Mouse (Mus musculus) intestine, embryonic 14.5 days (tissue): Measurements from ENCODE around the gene Plxna1. TPM values are rescaled to one million over a fixed set of nuclear protein-coding genes. Genes with fewer than 3 reads are reported as not detected.
A peak's percentile ranks its signal among the peaks of the same experiment; 100 is the strongest.

Experiments used
- ATAC-seq: fragments of 200-750 bp; cut with Nextera tagmentation; replicated peaks from 2 replicates; pipeline ENCODE4 v1.8.0; 2017; ENCODE audit warnings: low read depth, moderate number of reproducible peaks, moderate TSS enrichment, moderate library complexity; ENCODE audit not compliant: low FRiP score, low TSS enrichment
- DNase-seq: peaks from one replicate; pipeline ENCODE4 v3.0.0-alpha.2; 2018; ENCODE audit warnings: low spot score
- H3K27ac ChIP-seq: fragments of 300-500 bp; sonication (generic); 2 replicates; pipeline ENCODE4 v1.5.1; 2014; ENCODE audit warnings: low read depth, mild to moderate bottlenecking, control low read depth
- H3K27me3 ChIP-seq: fragments of 300-500 bp; sonication (generic); replicated peaks from 2 replicates; pipeline ENCODE4 v1.6.1; 2014; ENCODE audit warnings: low read length, control low read depth; ENCODE audit not compliant: control insufficient read depth, insufficient read depth
- H3K36me3 ChIP-seq: fragments of 300-500 bp; sonication (generic); 2 replicates; pipeline ENCODE4 v1.6.1; 2014; ENCODE audit warnings: low read length, control low read depth; ENCODE audit not compliant: control insufficient read depth, insufficient read depth
- H3K4me1 ChIP-seq: fragments of 300-500 bp; sonication (generic); replicated peaks from 2 replicates; pipeline ENCODE4 v1.6.1; 2014; ENCODE audit warnings: low read length, control low read depth, mixed read lengths; ENCODE audit not compliant: control insufficient read depth, insufficient read depth
- H3K4me2 ChIP-seq: fragments of 300-500 bp; sonication (generic); 2 replicates; pipeline ENCODE4 v1.6.1; 2014; ENCODE audit warnings: low read length
- H3K4me3 ChIP-seq: fragments of 300-500 bp; sonication (generic); 2 replicates; pipeline ENCODE4 v1.5.1; 2014; ENCODE audit warnings: low read depth, low read length, control low read depth, mixed read lengths
- H3K9ac ChIP-seq: fragments of 300-500 bp; sonication (generic); 2 replicates; pipeline ENCODE4 v1.6.1; 2014; ENCODE audit warnings: mild to moderate bottlenecking, low read length
- H3K9me3 ChIP-seq: fragments of 300-500 bp; sonication (generic); 2 replicates; pipeline ENCODE4 v1.6.1; 2016; ENCODE audit warnings: low read length, control low read depth; ENCODE audit not compliant: control insufficient read depth
- WGBS: fragments of 180-500 bp; shearing (Covaris S2); extraction: QIAGEN DNeasy Blood & Tissue Kit; methylation state at CpG from one replicate; pipeline ENCODE4 v1.1.7; 2014; 5-methylcytosine and 5-hydroxymethylcytosine counted together
- polyA plus RNA-seq: library from polyadenylated mRNA; unstranded; fragments of >200 nt; fragmentation: Nextera tagmentation; extraction: Ambion mirVana; gene quantifications from 2 replicates; pipeline ENCODE4 v1.2.1, GENCODE M21; 2014

The Plxna1 gene
- polyA plus RNA-seq, 1 experiment from 2014 or later: 20.6 TPM

- no peak for ATAC-seq
- no peak overlapping the region for H3K27ac ChIP-seq
- no peak for DNase-seq
- H3K4me2 ChIP-seq: no peak overlapping the region
- 72% methylated on average over 3 of the region's 3 CpGs for WGBS
- H3K27me3 ChIP-seq: no peaks in the 10 kb centered on the region
- no peak overlapping the region for H3K4me3 ChIP-seq
- no peak overlapping the region for H3K9ac ChIP-seq
- H3K4me1 ChIP-seq: no peaks in the 10 kb centered on the region
- no peaks in the 10 kb centered on the region for H3K36me3 ChIP-seq
- 0 out of 2 replicates have a peak, but pooled peaks cover 5% of the 10 kb centered on the region for H3K9me3 ChIP-seq
Observed at GRCm38 (mm10) chr6:89304375-89305058, 57.9 kb downstream of the Plxna1 start.

- no peaks in the 10 kb centered on the region for H3K36me3 ChIP-seq
- WGBS: 74% methylated on average over 9 of the region's 9 CpGs
- no peaks in the 10 kb centered on the region for H3K9me3 ChIP-seq
- no peaks in the 10 kb centered on the region for H3K4me1 ChIP-seq
- no peak overlapping the region for H3K4me2 ChIP-seq
- H3K9ac ChIP-seq: no peak overlapping the region
- no peaks in the 10 kb centered on the region for H3K27me3 ChIP-seq
- no peak overlapping the region for H3K4me3 ChIP-seq
- ATAC-seq (no peak), DNase-seq (no peak)
- no peak overlapping the region for H3K27ac ChIP-seq
Observed at GRCm38 (mm10) chr6:89299818-89300217, 62.6 kb downstream of the Plxna1 start.

- Histone ChIP-seq H3K27me3 (no peaks in the 10 kb centered on the region), H3K9ac (no peak overlapping the region), H3K4me1 (no peaks in the 10 kb centered on the region), H3K4me3 (no peak overlapping the region), H3K36me3 (no peaks in the 10 kb centered on the region), H3K9me3 (no peaks in the 10 kb centered on the region), H3K4me2 (no peak overlapping the region), H3K27ac (no peak overlapping the region)
- ATAC-seq: no peak
- WGBS: 74% methylated on average over 15 of the region's 15 CpGs
- DNase-seq: no peak
Observed at GRCm38 (mm10) chr6:89296909-89297695, 65.3 kb downstream of the Plxna1 start.

GRCm38 (mm10) chr6:89296001-89296709 is 66.3 kb downstream of the Plxna1 start:
- H3K4me1 ChIP-seq: no peaks in the 10 kb centered on the region
- no peak overlapping the region for H3K4me3 ChIP-seq
- no peak overlapping the region for H3K27ac ChIP-seq
- no peak for ATAC-seq
- DNase-seq: no peak
- no peak overlapping the region for H3K9ac ChIP-seq
- H3K27me3 ChIP-seq: no peaks in the 10 kb centered on the region
- no peaks in the 10 kb centered on the region for H3K36me3 ChIP-seq
- H3K4me2 ChIP-seq: no peak overlapping the region
- no peaks in the 10 kb centered on the region for H3K9me3 ChIP-seq
- 87% methylated on average over 8 of the region's 8 CpGs for WGBS

GRCm38 (mm10) chr6:89294621-89295020 is 67.8 kb downstream of the Plxna1 start:
- Histone ChIP-seq H3K4me1 (no peaks in the 10 kb centered on the region), H3K9me3 (no peaks in the 10 kb centered on the region), H3K36me3 (no peaks in the 10 kb centered on the region), H3K4me2 (no peak overlapping the region), H3K4me3 (no peak overlapping the region), H3K27ac (no peak overlapping the region), H3K27me3 (no peaks in the 10 kb centered on the region), H3K9ac (no peak overlapping the region)
- WGBS: 38% methylated on average over 1 of the region's 1 CpGs
- ATAC-seq (no peak), DNase-seq (no peak)

GRCm38 (mm10) chr6:89291494-89291893 is 70.9 kb downstream of the Plxna1 start:
- DNase-seq (no peak), ATAC-seq (no peak)
- Histone ChIP-seq H3K9ac (no peak overlapping the region), H3K27me3 (no peaks in the 10 kb centered on the region), H3K4me2 (no peak overlapping the region), H3K27ac (no peak overlapping the region), H3K4me1 (peaks cover 10% of the 10 kb centered on the region), H3K4me3 (no peak overlapping the region), H3K9me3 (no peaks in the 10 kb centered on the region), H3K36me3 (no peaks in the 10 kb centered on the region)
- WGBS: 45% methylated on average over 7 of the region's 7 CpGs

GRCm38 (mm10) chr6:89288156-89288555 is 74.3 kb downstream of the Plxna1 start:
- DNase-seq (no peak), ATAC-seq (no peak)
- Histone ChIP-seq H3K27ac (no peak overlapping the region), H3K9me3 (0 out of 2 replicates have a peak, but pooled peaks cover 2% of the 10 kb centered on the region), H3K9ac (no peak overlapping the region), H3K4me2 (no peak overlapping the region), H3K4me3 (no peak overlapping the region), H3K27me3 (no peaks in the 10 kb centered on the region), H3K4me1 (peaks cover 14% of the 10 kb centered on the region), H3K36me3 (no peaks in the 10 kb centered on the region)
- 31% methylated on average over 6 of the region's 6 CpGs for WGBS

GRCm38 (mm10) chr6:89286700-89287428 is 75.6 kb downstream of the Plxna1 start:
- no peaks in the 10 kb centered on the region for H3K27me3 ChIP-seq
- no peak overlapping the region for H3K4me3 ChIP-seq
- H3K4me1 ChIP-seq: peaks cover 21% of the 10 kb centered on the region
- DNase-seq (peak; percentile 64), ATAC-seq (peak; percentile 85)
- H3K4me2 ChIP-seq: no peak overlapping the region
- H3K9me3 ChIP-seq: 0 out of 2 replicates have a peak, but pooled peaks cover 3% of the 10 kb centered on the region
- 43% methylated on average over 6 of the region's 6 CpGs for WGBS
- no peak overlapping the region for H3K9ac ChIP-seq
- no peaks in the 10 kb centered on the region for H3K36me3 ChIP-seq
- no peak overlapping the region for H3K27ac ChIP-seq
